Mouse (Mus musculus) neural tube, embryonic 11.5 days (tissue): ENCODE results near the gene Nomo1. TPM values are rescaled to one million over a fixed set of nuclear protein-coding genes. Genes with fewer than 3 reads are reported as not detected.

Experiments used
- ATAC-seq: fragments of 200-750 bp; cut with Nextera tagmentation; 2 replicates; pipeline ENCODE4 v1.8.0; 2017; ENCODE audit warnings: moderate number of reproducible peaks, mild to moderate bottlenecking, moderate TSS enrichment, moderate library complexity; ENCODE audit not compliant: insufficient read depth, low FRiP score, low TSS enrichment
- DNase-seq: peaks from one replicate; pipeline ENCODE4 v3.0.0-alpha.2; 2015; ENCODE audit warnings: low spot score
- H3K27ac ChIP-seq: fragments of 300-500 bp; sonication (generic); 2 replicates; pipeline ENCODE4 v1.5.1; 2014; ENCODE audit warnings: low read depth, mild to moderate bottlenecking, low read length
- H3K27me3 ChIP-seq: fragments of 300-500 bp; sonication (generic); 2 replicates; pipeline ENCODE4 v1.6.1; 2014; ENCODE audit warnings: mild to moderate bottlenecking, low read length, mixed read lengths; ENCODE audit not compliant: control insufficient read depth, insufficient read depth
- H3K36me3 ChIP-seq: fragments of 300-500 bp; sonication (generic); 2 replicates; pipeline ENCODE4 v1.6.1; 2014; ENCODE audit warnings: mild to moderate bottlenecking, low read length, moderate library complexity, mixed read lengths; ENCODE audit not compliant: control insufficient read depth, insufficient read depth
- H3K4me1 ChIP-seq: fragments of 300-500 bp; sonication (generic); 2 replicates; pipeline ENCODE4 v1.6.1; 2014; ENCODE audit warnings: low read length, mixed read lengths; ENCODE audit not compliant: control insufficient read depth, insufficient read depth
- H3K4me2 ChIP-seq: fragments of 300-500 bp; sonication (generic); 2 replicates; pipeline ENCODE4 v1.6.1; 2014; ENCODE audit warnings: low read depth, mild to moderate bottlenecking, moderate library complexity
- H3K4me3 ChIP-seq: fragments of 300-500 bp; sonication (generic); 2 replicates; pipeline ENCODE4 v1.5.1; 2014; ENCODE audit warnings: low read depth, low read length
- H3K9ac ChIP-seq: fragments of 300-500 bp; sonication (generic); 2 replicates; pipeline ENCODE4 v1.6.1; 2014; ENCODE audit warnings: mild to moderate bottlenecking, low read length
- H3K9me3 ChIP-seq: fragments of 300-500 bp; sonication (generic); 2 replicates; pipeline ENCODE4 v1.6.1; 2016; ENCODE audit warnings: low read length; ENCODE audit not compliant: control insufficient read depth
- WGBS: fragments of 180-500 bp; shearing (Covaris S2); extraction: QIAGEN DNeasy Blood & Tissue Kit; methylation state at CpG from one replicate; pipeline ENCODE4 v1.1.7; 2014; 5-methylcytosine and 5-hydroxymethylcytosine counted together
- polyA plus RNA-seq: library from polyadenylated mRNA; unstranded; fragments of >200 nt; fragmentation: Nextera tagmentation; extraction: Ambion mirVana; gene quantifications from 2 replicates; pipeline ENCODE4 v1.2.1, GENCODE M21; 2014

Gene Nomo1
- 18.0 and 19.2 TPM in 2 replicates for polyA plus RNA-seq

GRCm38 (mm10) chr7:46033109-46033869 is at the start of gene Nomo1:
TSS of gene Nomo1 (plus strand) at chr7:46033698.
- H3K4me3 ChIP-seq: peak within 1 kb of the TSS; percentile 77
- peaks cover 2% of the 10 kb centered on the region for H3K36me3 ChIP-seq
- H3K4me1 ChIP-seq: peaks cover 8% of the 10 kb centered on the region
- H3K4me2 ChIP-seq: peak within 1 kb of the TSS; percentile 64
- H3K27me3 ChIP-seq: no peaks in the 10 kb centered on the region
- no peaks in the 10 kb centered on the region for H3K9me3 ChIP-seq
- WGBS: 6% methylated on average over 44 of the region's 44 CpGs
- DNase-seq (peak; percentile 98), ATAC-seq (peak; percentile 96)
- no peak within 1 kb of the TSS for H3K27ac ChIP-seq
- H3K9ac ChIP-seq: peak within 1 kb of the TSS; percentile 66

GRCm38 (mm10) chr7:45986893-45987292 is 46.6 kb upstream of the Nomo1 start:
- 79% methylated on average over 3 of the region's 6 CpGs for WGBS
- ATAC-seq: no peak

GRCm38 (mm10) chr7:45988344-45988743 is 45.2 kb upstream of the Nomo1 start:
- Histone ChIP-seq H3K27me3 (no peaks in the 10 kb centered on the region), H3K4me2 (no peak overlapping the region), H3K9me3 (no peaks in the 10 kb centered on the region), H3K9ac (no peak overlapping the region), H3K4me3 (no peak overlapping the region), H3K36me3 (no peaks in the 10 kb centered on the region), H3K27ac (no peak overlapping the region), H3K4me1 (no peaks in the 10 kb centered on the region)
- no peak for DNase-seq
- ATAC-seq: no peak
- WGBS: 93% methylated on average over 1 of the region's 1 CpGs

More at GRCm38 (mm10) chr7:45986893-45987292, 46.6 kb upstream of the Nomo1 start:
- H3K27me3 ChIP-seq: no peaks in the 10 kb centered on the region
- no peak overlapping the region for H3K4me3 ChIP-seq
- H3K36me3 ChIP-seq: no peaks in the 10 kb centered on the region
- no peaks in the 10 kb centered on the region for H3K9me3 ChIP-seq
- DNase-seq: no peak
- H3K4me2 ChIP-seq: no peak overlapping the region
- no peak overlapping the region for H3K9ac ChIP-seq
- no peaks in the 10 kb centered on the region for H3K4me1 ChIP-seq
- no peak overlapping the region for H3K27ac ChIP-seq

DNA sequence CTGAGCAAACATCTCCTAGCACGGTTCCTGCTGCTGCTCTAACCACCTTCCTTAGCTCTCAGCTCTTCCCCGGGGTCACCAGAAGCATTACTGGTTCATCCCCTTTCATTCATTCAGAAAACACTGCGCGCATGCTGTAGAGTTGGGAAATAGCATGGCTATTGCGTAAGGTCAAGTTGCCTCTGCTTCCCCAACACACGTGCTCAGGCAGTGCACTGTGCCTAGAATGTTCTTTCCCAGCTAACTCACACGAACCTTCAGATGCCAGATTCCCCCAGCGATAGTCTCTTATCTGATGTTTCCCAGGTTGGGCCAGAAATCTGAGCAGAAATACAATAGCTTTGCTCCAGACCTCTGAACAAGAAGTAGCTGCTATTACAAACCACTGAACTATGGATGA is 41.0 kb upstream of the Nomo1 start:
- Histone ChIP-seq H3K27ac (no peak overlapping the region), H3K4me3 (no peak overlapping the region), H3K9me3 (no peaks in the 10 kb centered on the region), H3K9ac (no peak overlapping the region), H3K4me1 (no peaks in the 10 kb centered on the region), H3K27me3 (no peaks in the 10 kb centered on the region), H3K36me3 (no peaks in the 10 kb centered on the region), H3K4me2 (no peak overlapping the region)
- DNase-seq (no peak), ATAC-seq (no peak)
- 88% methylated on average over 8 of the region's 8 CpGs for WGBS

GRCm38 (mm10) chr7:46000577-46000976 is 32.9 kb upstream of the Nomo1 start:
- WGBS: 90% methylated on average over 4 of the region's 4 CpGs
- Histone ChIP-seq H3K9me3 (no peaks in the 10 kb centered on the region), H3K4me2 (no peak overlapping the region), H3K36me3 (no peaks in the 10 kb centered on the region), H3K9ac (no peak overlapping the region), H3K4me1 (no peaks in the 10 kb centered on the region), H3K27me3 (no peaks in the 10 kb centered on the region), H3K27ac (no peak overlapping the region), H3K4me3 (no peak overlapping the region)
- DNase-seq (no peak), ATAC-seq (no peak)

DNA sequence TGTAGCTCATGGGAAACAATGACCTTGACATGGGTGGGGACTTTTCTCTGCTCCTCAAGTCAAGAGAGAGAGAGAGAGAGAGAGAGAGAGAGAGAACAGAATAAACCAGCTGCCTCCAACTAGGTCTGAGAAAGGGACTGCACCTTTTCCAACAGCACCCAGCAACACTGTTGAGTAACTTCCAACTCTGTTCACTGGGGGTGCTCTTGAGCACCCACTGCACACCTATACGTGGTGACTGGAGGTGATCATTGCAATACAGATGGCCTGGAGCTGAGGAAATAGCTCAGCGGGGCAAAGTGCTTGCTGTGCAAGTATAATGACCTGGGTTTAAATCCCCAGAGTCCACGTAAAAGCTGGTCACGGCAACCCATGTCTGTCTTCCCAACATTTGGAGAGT is 30.8 kb upstream of the Nomo1 start:
- Histone ChIP-seq H3K4me1 (no peaks in the 10 kb centered on the region), H3K9ac (no peak overlapping the region), H3K36me3 (no peaks in the 10 kb centered on the region), H3K4me3 (no peak overlapping the region), H3K27ac (no peak overlapping the region), H3K4me2 (no peak overlapping the region), H3K9me3 (no peaks in the 10 kb centered on the region), H3K27me3 (no peaks in the 10 kb centered on the region)
- DNase-seq (no peak), ATAC-seq (no peak)
- 64% methylated on average over 4 of the region's 4 CpGs for WGBS

- Histone ChIP-seq H3K9me3 (no peaks in the 10 kb centered on the region), H3K27ac (no peak overlapping the region), H3K4me1 (peaks cover 5% of the 10 kb centered on the region; the same call in 1 of the 2 replicates), H3K36me3 (no peaks in the 10 kb centered on the region), H3K4me2 (no peak overlapping the region), H3K27me3 (no peaks in the 10 kb centered on the region), H3K9ac (no peak overlapping the region), H3K4me3 (no peak overlapping the region)
- ATAC-seq (no peak), DNase-seq (peak; percentile 64)
- 25% methylated on average over 5 of the region's 5 CpGs for WGBS
These were observed 23.9 kb upstream of the Nomo1 start for GRCm38 (mm10) chr7:46009578-46009977.

DNA sequence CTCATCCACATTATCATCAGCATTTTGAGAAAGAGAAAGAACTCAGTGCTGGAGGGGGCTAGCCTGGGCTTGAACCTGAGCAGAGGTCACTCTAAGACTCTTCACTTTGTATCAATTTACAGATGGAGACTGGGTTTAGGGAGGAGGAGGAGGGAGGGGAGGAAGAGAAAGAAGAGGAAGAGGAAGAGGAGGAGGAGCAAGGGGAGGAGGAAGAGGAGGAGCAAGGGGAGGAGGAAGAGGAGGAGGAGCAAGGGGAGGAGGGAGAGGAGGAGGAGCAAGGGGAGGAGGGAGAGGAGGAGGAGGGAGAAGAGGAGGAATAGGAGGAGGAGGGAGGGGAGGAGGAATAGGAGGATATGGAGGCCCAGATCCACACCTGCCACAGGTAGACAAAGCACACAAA is 21.4 kb upstream of the Nomo1 start:
- no peaks in the 10 kb centered on the region for H3K36me3 ChIP-seq
- H3K4me1 ChIP-seq: peaks cover 5% of the 10 kb centered on the region; the same call in 1 of the 2 replicates
- no peak overlapping the region for H3K4me2 ChIP-seq
- no peaks in the 10 kb centered on the region for H3K27me3 ChIP-seq
- DNase-seq: no peak
- no peak overlapping the region for H3K4me3 ChIP-seq
- no peak overlapping the region for H3K9ac ChIP-seq
- no peaks in the 10 kb centered on the region for H3K9me3 ChIP-seq
- ATAC-seq: no peak
- H3K27ac ChIP-seq: no peak overlapping the region
